Mouse (Mus musculus) kidney, postnatal 10 days (tissue): ENCODE measurements at regions not wholly inside any gene's neighbourhood (a gene's known extent, or its start where the extent isn't known, plus 50 kb on each side); places are given as distances from the start of the nearest gene placed in this dataset.
"Not testable (repeated sequence)": the region's sequence is repeated elsewhere in the genome, so short reads cannot be mapped to it uniquely, and the experiment has no call there.

Experiments used
- DNase-seq: peaks from one replicate; pipeline ENCODE4 v3.0.0; 2021; ENCODE audit warnings: mixed read lengths

DNA sequence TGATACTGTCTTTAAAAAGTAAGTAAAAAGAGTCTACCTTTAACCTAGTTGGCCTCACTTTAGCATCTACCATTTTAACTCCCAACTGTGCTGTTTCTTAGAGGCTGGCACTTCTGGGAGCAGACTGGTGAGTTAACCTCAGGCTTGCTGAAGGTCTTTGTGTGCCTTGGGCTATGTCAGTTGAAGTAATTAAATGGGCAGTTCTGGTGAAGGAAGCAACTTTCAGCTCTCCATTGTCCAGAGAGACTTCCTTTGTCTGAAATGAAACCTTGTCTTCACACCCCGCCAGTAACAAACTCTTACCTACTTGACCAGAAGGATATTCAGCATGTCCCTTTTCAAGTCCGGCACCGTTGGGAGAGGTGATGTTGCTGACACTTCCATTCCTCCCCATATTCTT lies 55.5 kb downstream of the Zfp281 start:
- DNase-seq = no peak

DNA sequence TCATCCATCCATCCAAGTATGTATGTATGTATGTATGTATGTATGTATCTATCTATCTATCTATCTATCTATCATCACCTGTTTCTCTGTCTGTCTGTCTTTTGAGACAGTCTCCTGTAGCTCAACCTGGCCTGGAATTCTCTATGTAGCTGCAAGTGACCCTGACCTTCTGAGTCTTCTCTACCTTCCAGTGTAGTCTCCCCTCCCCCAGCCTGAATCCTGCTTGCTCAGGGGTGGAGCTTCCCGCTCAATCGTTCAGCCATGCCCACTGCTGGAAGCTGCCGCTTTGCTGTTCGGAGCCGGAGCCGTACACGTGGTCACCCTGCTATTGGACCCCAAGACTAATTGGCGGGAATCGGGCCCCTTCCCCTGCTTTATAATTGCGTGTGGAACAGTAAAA lies 57.6 kb downstream of the Zfp281 start:
- DNase-seq = not testable (repeated sequence)

- DNase-seq = peak; percentile 77
These were observed 58.4 kb downstream of the Zfp281 start for GRCm38 (mm10) chr1:136683061-136683531.

- DNase-seq = peak; percentile 48
These were observed 58.9 kb downstream of the Zfp281 start for GRCm38 (mm10) chr1:136683561-136684131.

- DNase-seq = no peak
These were observed 59.8 kb downstream of the Zfp281 start for GRCm38 (mm10) chr1:136684481-136684880.

GRCm38 (mm10) chr1:136685191-136686060 lies 60.7 kb downstream of the Zfp281 start:
- DNase-seq = no peak

GRCm38 (mm10) chr1:136686467-136686866 lies 61.8 kb downstream of the Zfp281 start:
- DNase-seq = no peak

- DNase-seq = no peak
These were observed 65.4 kb downstream of the Zfp281 start for GRCm38 (mm10) chr1:136690068-136690467.

GRCm38 (mm10) chr1:136693421-136693820 lies 68.7 kb downstream of the Zfp281 start:
- no peak for DNase-seq

GRCm38 (mm10) chr1:136694983-136695382 lies 70.3 kb downstream of the Zfp281 start:
- DNase-seq = no peak

DNA sequence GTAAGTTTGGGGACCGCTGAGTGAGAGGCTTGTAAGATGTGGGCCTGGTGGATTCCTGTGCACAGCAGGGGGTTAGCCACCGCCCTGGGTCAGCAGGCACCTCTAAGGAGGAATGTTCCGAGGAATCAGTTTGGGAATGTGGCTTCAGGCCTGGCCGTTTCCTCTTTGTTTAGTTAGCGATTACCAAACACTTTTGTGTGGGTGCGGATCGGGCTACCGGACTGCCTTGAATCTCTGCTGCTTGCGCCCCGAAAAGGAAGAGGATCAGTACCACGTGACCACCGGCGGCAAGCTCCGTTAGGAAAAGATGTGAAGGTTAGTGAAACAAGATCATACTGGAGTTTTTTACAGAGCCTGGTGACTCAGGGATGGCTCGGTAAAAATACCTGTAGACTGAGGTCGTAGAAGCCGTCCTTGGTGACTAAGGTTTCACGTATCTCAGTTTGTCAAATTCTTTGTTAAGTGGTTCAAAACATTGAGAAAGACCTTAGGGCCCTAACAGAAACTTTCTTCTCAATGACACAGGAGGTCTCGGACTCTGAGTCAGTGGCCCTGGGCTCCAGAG lies 71.5 kb downstream of the Zfp281 start:
- peak; percentile 51 for DNase-seq

DNA sequence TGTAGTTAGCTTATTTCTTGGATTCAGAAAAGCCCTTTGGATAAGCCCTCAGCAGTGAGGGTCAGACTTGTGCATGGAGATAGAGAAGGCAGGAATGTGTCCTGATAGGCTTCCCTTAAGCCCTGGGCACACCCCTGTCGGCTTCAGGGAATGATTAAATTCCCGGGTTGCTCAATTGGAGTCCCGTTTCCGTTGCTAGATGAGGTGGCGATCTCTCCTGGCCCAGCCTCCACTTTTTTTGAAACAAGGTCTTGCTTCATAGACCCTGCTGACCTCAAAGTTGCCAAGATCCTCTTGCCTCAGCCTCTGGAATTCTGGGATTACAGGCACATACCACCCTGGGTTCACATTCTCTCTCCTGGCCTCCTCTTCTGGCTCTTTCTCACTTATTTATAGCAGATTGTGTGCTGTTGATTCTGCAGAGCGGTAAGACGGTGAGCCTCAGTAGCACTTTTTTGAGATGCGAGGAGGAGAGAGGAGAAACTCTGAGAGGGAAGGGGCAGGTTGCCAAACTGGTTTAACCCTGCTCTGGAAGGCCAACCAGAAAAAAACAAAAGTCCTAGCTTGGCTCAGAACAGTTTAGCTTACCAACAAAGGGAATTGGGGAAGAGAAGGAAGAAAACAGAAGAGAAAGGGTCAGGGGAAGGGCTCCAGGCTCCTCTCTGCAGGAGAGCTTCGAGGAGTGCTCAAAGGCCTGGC lies 73.9 kb downstream of the Zfp281 start:
- peak; percentile 25 for DNase-seq

- no peak for DNase-seq
These were observed 74.4 kb downstream of the Zfp281 start for GRCm38 (mm10) chr1:136699153-136699524.

DNA sequence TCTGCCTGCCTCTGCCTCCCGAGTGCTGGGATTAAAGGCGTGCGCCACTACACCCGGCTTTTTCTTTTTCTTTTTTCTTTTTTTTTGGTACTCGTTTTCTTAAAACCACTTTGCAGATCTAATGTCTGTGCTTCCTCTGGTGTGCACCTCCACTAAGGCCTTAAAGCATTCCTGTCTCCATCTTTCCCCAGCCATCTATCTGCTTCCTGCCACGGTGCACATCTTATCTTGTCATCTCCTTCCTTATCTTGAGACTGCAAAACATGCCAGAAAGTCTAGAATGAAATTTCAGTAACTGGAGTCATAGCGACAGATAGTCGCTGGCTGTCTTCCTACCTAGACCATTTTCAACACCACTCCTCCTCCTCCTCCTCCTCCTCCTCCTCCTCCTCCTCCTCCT lies 74.9 kb downstream of the Zfp281 start:
- DNase-seq = no peak

DNA sequence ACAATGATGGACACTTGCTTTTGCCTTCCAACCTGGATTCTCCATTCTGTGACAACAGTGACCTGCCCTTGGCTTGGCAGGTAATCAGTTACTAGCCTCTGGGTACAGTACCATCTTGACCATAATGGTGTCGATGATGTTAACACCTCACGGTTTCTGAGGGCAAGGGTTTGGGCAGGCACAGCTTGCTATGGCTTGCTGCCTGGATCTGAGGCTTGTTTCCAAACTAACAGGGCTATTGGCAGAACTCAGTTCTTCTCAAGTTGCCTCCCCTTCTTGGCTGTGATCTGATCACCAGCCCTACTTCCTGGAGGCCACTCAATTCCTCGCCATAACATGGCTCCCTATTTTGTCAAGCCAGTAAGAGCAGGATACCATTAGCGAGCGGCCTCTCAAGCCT lies 79.4 kb downstream of the Zfp281 start:
- DNase-seq = no peak

DNA sequence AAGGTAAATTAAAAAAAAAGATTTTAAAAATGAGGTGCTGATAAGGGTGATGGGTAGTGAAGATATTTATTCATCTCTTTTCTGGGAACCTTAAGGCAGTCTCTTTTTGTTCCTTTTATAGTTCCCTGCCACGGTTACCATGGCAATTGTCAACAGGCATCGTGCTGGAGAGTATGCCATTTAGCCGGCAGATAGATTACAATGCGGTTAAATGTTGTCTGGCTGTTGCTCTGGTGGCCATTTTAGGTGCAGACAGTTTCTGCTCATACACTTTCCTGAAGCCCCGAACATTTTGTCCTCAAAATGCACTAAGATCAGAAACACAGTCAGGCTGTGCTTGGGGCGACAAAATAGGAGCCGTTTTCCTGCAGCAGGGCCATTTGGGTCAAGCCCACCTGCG lies 81.8 kb downstream of the Zfp281 start:
- DNase-seq = no peak

- no peak for DNase-seq
These were observed 82.7 kb downstream of the Zfp281 start for GRCm38 (mm10) chr1:136707394-136707793.

DNA sequence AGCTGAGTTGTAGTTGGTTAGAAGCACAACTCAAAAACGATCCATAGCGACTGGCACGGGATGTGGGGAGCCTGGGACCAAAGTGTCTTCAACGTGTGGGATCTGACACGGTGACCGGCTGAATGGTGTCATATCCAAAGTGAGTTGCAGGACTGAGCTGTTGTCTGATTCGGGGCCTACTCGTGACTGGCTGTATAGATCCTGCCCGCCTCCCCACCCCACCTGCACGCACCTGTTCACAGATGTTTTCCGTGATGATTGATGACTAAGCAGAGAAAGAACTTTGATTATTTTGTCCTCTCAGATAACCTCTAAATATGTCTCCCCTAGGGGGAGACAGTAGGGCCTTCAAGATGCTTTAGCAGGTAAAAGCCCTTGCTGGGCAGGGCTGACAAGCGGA lies 83.2 kb downstream of the Zfp281 start:
- DNase-seq = no peak

DNA sequence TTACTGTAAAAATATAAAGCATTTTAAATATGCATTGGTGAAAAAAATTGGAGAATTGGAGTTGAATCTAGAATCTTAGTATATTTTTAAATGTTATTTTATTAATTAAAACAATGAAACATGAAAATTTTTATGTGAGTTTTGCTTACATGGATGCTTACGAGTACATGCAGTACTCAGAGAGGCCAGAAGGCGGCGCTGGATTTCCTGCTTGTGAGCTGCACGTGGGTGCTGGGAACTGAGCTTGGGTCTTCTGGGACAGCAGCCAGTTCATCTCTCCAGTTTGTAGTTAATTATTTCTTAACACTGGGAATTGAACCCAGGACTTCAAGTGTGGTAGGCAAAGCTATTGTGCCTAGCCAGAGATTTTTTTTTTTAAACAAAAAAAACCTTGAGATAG lies 85.5 kb downstream of the Zfp281 start:
- no peak for DNase-seq

DNA sequence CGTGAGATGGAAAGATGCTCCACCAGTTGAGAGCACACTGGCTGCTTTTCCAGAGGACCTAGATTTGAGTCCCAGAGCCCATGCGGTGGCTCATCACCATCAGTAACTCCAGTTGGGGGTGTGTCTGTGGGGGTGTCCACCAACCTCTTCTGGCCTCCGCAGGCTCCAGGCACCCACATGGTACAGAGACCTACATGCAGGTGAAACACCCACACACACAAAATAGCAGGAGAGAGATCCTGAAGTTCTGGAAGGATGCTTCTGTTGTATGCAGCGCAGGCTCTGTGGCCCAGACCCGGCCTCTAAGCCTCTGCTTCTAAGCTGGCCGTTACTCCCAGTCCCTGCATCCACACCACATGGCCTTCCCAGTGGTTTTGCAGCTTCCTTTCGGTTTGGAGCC lies 86.5 kb downstream of the Zfp281 start:
- DNase-seq = no peak

DNA sequence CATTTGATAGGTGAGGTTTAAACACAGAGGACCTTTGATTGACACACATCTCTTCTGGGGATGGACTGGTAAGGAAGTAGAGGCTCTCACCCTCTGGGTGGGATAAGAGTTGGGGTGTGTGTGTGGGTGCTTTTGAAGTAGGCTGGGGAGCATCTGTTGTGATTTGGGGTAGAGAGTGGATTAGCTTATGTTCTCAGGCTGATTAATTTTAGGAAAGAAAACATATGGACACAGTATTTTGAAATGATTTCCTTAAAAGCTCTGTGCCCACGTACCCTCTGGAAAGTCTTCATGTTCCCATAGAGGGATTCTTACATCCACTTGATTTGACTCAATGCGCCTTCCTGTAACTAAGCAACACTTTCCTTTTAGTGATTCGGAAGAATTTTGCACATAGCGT lies 89.4 kb downstream of the Zfp281 start:
- DNase-seq = no peak

GRCm38 (mm10) chr1:136714987-136715386 lies 90.3 kb downstream of the Zfp281 start:
- DNase-seq = no peak

GRCm38 (mm10) chr1:136717830-136718517 lies 93.3 kb downstream of the Zfp281 start:
- DNase-seq = peak; percentile 58
